Mouse (Mus musculus): Measurements from ENCODE around the gene Fry. TPM values are rescaled to one million over a fixed set of nuclear protein-coding genes. Genes with fewer than 3 reads are reported as not detected.

The Fry gene
- polyA plus RNA-seq, 1 experiment from 2014 or later, result 58.5 TPM

DNA sequence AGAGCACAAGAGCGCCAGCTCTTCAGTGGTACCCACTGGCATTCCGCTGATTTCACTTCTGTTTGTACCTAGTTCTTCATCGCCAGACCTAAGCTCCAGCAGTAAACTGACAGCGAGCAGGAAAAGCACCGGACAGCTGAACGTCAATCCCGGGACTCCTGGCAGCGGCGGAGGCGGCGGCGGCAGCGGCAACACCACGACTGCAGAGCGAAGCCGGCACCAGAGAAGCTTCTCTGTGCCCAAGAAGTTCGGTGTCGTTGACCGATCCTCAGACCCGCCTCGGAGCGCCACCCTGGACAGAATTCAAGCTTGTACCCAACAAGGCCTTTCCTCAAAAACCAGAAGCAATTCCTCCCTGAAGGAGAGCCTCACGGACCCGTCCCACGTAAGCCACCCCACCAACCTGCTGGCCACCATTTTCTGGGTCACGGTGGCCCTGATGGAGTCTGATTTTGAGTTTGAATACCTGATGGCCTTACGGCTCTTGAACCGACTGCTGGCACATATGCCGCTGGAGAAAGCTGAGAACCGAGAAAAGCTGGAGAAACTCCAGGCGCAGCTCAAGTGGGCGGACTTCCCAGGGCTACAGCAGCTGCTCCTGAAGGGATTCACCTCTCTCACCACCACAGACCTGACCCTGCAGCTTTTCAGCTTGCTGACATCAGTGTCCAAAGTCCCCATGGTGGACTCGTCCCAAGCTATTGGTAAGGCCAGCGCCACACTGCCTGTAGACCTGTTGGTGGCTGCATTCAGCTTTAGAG lies 318.4 kb downstream of the Fry start:
- Histone ChIP-seq H3K4me2 (peak overlapping the region; percentile 20), H3K36me3 (replicated peaks) (peaks cover 55% of the 10 kb centered on the region), H3K9ac (no peak overlapping the region), H3K27me3 (replicated peaks) (no peaks in the 10 kb centered on the region), H3K27ac (no peak overlapping the region), H3K4me1 (no peaks in the 10 kb centered on the region), H3K4me3 (no peak overlapping the region), H3K9me3 (no peaks in the 10 kb centered on the region)
- no peak for ATAC-seq (replicated peaks)
- WGBS, result 24% methylated on average over 34 of the region's 34 CpGs

DNA sequence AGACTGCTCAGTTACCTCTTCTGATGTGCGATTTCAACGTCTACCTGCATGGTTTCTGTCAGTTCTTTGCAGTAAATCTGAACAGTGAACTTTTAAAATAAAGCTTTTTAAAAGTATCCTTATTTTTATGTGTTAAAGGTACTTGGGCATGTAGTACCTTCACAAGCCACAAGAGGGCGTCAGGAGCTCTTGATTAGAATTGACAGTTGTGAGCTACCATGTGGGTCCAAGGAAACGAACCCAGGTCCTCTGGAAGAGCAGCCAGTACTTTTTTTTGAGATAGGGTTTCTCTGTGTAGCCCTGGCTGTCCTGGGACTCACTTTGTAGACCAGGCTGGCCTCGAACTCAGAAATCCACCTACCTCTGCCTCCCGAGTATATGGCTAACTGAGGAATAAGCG lies 323.2 kb downstream of the Fry start:
- Histone ChIP-seq H3K27me3 (replicated peaks) (no peaks in the 10 kb centered on the region), H3K36me3 (replicated peaks) (peaks cover 27% of the 10 kb centered on the region), H3K4me1 (no peaks in the 10 kb centered on the region), H3K4me2 (no peak overlapping the region), H3K27ac (no peak overlapping the region), H3K4me3 (no peak overlapping the region), H3K9ac (no peak overlapping the region), H3K9me3 (no peaks in the 10 kb centered on the region)
- ATAC-seq (replicated peaks), result no peak
- WGBS, result 38% methylated on average over 7 of the region's 7 CpGs

DNA sequence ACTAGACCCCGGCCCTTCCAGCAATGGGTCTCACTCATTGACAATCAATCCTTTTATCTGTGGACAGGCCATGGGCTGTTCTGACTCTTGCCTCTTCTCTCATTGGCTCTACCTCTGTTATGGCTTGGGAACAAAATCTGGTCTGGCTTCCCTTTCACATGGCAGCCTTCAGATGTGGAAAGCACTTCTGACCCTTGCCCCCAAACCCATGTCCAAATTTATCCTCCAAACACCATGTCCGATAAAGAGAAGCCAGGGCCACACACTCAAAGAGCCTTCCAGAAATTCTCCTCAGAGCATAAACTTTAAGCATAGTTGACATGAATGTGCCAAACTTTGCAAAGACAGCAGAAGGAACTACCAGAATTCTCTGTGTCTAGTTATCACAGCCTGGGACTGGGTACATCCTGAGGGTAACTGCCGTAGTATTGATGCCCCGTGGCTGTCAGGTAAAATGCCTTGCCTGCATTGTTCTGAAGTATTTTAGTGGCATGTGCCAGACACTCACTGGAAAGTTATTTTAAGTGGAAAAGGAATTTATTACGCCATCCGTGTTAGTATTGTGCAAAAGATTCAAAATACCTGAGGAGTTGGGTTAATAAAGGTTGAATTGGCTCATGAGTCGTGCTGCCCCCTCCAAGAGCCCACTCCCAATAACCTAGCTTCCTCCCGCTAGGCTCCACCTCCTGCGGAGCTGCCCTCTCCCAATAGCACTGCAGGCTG lies 333.0 kb downstream of the Fry start:
- H3K9ac ChIP-seq, result no peak overlapping the region
- no peak for ATAC-seq (replicated peaks)
- H3K27ac ChIP-seq, result no peak overlapping the region
- H3K4me1 ChIP-seq, result no peaks in the 10 kb centered on the region
- no peaks in the 10 kb centered on the region for H3K27me3 ChIP-seq (replicated peaks)
- whole genome bisulfite sequencing, result 81% methylated on average over 9 of the region's 9 CpGs
- H3K4me3 ChIP-seq, result no peak overlapping the region
- H3K9me3 ChIP-seq, result no peaks in the 10 kb centered on the region
- H3K4me2 ChIP-seq, result no peak overlapping the region
- H3K36me3 ChIP-seq (replicated peaks), result peaks cover 69% of the 10 kb centered on the region

DNA sequence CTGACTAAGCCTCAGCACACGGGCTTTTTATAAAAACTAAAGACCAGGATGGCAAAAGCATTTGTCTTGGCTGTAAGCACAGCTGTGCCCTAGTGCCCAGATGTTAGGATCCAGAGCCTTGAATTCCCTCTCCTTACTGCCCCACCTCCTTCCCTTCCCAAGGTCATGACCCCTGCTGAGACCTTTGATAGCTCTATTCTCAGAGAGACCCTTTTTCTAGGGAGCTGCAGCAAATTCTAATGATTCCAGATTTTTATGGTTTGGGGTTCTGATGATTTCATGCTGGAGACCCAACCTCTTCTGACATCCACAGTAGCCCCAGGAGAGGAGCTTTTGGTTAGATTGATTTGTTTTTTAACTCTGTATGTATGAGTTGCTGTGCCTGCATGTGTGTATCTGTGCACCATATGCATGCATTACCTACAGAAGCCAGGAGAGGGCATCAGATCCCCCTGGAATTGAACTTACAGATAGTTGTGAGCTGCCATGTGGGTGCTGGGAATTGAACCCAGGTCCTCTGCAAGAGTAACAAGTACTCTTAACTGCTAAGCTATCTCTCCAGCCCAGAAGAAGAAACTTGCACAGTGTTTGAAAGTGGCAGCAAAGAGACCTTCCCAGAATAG lies 333.7 kb downstream of the Fry start:
- Histone ChIP-seq H3K36me3 (replicated peaks) (peaks cover 69% of the 10 kb centered on the region), H3K4me1 (no peaks in the 10 kb centered on the region), H3K27ac (no peak overlapping the region), H3K4me2 (no peak overlapping the region), H3K9ac (no peak overlapping the region), H3K4me3 (no peak overlapping the region), H3K9me3 (no peaks in the 10 kb centered on the region), H3K27me3 (replicated peaks) (no peaks in the 10 kb centered on the region)
- 57% methylated on average over 1 of the region's 1 CpGs for WGBS
- ATAC-seq (replicated peaks), result no peak

DNA sequence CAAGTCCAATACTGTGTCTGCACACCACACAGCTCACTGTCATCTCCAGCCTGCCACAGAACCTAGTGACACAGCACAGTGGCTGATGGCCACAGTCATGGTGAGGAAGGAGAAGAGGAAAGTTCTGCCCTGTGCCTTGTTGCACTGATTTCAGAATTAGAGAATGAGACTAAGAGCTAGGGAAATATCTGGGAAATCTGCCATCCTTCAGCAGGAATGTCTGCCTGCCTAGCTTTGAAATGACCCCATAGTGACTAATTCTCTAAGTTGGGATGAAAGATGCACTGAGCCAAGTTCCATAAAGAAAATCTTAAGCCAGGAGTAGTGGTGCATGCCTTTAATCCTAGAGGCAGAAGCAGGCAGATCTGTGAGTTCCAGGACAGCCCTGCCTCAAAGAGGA lies 334.2 kb downstream of the Fry start:
- Histone ChIP-seq H3K4me3 (no peak overlapping the region), H3K27me3 (replicated peaks) (no peaks in the 10 kb centered on the region), H3K9me3 (no peaks in the 10 kb centered on the region), H3K4me2 (no peak overlapping the region), H3K9ac (no peak overlapping the region), H3K27ac (no peak overlapping the region), H3K36me3 (replicated peaks) (peaks cover 72% of the 10 kb centered on the region), H3K4me1 (no peaks in the 10 kb centered on the region)
- ATAC-seq (replicated peaks), result no peak

DNA sequence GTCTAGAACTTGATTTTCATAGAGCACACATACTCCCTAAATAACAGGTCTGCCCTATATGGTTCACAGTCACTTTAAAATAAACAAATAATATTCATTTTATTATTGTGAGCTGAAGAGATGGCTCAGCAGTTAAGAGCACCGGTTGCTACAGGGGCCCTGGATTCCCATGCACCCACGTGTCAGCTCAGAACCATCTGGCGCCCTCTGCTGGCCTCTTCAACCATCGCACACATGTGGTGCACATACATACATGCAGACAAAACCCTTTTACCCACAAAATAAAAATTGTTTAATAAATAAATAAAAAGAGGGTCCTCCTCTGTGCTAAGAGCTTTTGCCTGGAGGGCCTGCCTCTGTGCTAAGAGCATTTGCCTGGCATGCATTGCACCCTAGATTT lies 335.0 kb downstream of the Fry start:
- Histone ChIP-seq H3K9ac (no peak overlapping the region), H3K9me3 (no peaks in the 10 kb centered on the region), H3K4me1 (no peaks in the 10 kb centered on the region), H3K4me2 (no peak overlapping the region), H3K36me3 (replicated peaks) (peaks cover 66% of the 10 kb centered on the region), H3K27me3 (replicated peaks) (no peaks in the 10 kb centered on the region), H3K4me3 (no peak overlapping the region), H3K27ac (no peak overlapping the region)
- no peak for ATAC-seq (replicated peaks)
- 85% methylated on average over 4 of the region's 4 CpGs for WGBS

DNA sequence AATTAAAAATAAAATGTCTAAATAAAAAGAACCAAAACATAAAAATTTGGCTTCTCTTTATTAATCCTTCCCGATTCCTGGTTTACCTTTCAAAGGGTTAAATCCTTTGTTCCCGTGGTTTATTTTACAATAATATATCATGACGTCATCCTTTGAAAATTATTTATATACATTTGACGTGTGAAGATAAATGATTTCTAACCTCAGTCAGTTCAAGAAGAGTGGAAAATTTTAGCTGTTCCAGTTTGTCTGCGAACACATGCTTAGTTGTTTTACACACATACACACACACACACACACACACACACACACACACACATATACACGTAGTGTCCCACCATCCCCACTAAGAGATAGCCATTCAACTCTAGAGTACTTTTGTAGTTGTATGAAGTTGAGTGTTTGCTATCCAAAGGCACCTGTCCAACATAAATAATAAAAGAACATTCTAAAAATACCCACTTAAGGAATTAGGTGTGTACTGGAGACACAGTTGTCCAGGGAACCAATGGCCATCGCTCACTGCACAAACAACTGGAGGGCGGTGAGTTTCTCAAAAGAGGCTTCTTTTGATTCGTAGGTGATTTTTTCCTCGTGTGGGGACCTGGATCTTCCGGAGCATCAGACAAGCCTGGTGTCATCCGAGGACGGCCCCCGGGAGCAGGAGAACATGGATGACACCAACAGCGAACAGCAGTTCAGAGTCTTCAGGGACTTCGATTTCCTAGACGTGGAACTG lies 338.9 kb downstream of the Fry start:
- 88% methylated on average over 17 of the region's 17 CpGs for WGBS
- Histone ChIP-seq H3K4me2 (no peak overlapping the region), H3K9me3 (no peaks in the 10 kb centered on the region), H3K4me1 (no peaks in the 10 kb centered on the region), H3K9ac (no peak overlapping the region), H3K27ac (no peak overlapping the region), H3K27me3 (replicated peaks) (no peaks in the 10 kb centered on the region), H3K36me3 (replicated peaks) (peaks cover 54% of the 10 kb centered on the region), H3K4me3 (no peak overlapping the region)
- ATAC-seq (replicated peaks), result no peak

DNA sequence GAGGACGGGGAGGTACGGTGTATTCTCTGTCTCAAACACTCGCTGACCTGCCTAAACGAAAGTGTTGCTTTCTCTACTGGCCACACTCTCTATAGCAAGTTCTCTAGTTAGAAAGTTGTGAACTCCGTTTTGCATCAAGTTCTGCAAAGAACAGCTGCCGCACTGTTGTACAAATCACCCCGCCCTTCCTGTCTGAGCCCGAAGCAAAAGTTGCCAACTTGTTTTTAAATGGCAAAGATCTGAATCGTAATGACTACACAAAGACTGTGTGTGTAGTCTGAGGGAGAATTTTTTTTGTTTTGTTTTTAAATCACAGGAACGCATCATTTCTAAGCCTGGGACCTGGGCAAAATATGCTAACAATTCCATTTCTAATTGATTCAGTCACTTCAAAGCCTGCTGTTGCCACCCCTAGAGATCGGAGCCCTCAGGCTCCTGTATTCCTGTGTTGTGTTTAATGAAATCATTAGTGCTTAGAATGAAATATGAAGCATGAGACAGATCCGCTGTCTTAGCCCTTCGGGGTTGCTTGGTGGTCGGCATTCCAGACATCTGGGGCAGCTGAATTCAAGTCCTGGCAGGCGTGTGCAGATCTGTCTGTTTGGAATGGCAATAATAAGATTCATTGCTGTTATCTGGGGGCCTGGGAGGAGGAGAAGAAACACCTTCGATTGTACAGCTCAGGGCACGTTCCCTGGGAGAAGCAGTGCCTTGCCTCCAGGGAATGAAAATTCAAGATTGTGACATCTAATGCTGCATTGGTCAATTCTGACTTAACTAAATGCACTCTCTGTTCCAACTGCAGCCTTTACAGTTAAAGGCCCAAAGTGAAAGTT lies 339.7 kb downstream of the Fry start:
- Histone ChIP-seq H3K36me3 (replicated peaks) (peaks cover 46% of the 10 kb centered on the region), H3K4me2 (no peak overlapping the region), H3K27me3 (replicated peaks) (no peaks in the 10 kb centered on the region), H3K9me3 (no peaks in the 10 kb centered on the region), H3K9ac (no peak overlapping the region), H3K27ac (no peak overlapping the region), H3K4me3 (no peak overlapping the region), H3K4me1 (no peaks in the 10 kb centered on the region)
- WGBS, result 58% methylated on average over 17 of the region's 17 CpGs
- ATAC-seq (replicated peaks), result 0 out of 2 replicates have a peak, but pooled peaks have one; percentile 67

DNA sequence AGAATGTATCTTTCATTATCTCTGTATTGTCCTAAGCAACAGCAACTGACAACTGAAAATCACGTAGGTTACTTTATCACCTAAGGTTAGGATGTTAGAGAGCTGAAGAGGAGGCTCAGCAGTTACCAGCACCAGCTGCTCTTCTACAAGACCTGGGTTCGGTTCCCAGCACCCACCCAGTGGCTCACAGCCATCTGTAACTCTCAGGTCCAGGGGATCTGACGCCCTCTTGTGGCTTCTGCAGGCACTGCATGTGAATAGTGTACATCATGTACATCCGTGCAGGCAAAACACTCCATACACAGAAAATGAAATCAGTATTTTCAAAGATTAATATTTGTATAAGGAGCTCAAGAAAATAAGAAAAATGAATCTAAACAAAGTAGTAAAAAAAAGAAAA lies 341.4 kb downstream of the Fry start:
- no peak for ATAC-seq (replicated peaks)
- WGBS, result 81% methylated on average over 4 of the region's 4 CpGs

DNA sequence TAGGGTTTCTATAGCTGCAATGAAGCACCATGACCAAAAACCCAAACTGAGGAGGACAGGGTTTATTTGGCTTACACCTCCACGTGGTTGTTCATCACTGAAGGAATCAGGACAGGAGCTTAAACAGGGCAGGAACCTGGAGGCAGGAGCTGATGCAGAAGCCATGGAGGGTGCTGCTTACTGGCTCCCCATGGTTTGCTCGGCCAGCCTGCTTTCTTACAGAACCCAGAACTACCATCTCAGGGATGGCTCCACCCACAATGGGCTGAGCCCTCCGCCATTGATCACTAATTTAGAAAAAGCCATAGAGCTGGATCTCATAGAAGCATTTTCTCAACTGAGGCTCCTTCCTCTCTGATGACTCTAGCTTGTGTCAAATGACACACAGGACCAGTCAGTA lies 346.3 kb downstream of the Fry start:
- Histone ChIP-seq H3K4me2 (no peak overlapping the region), H3K9ac (no peak overlapping the region), H3K4me3 (no peak overlapping the region), H3K4me1 (no peaks in the 10 kb centered on the region), H3K27me3 (replicated peaks) (no peaks in the 10 kb centered on the region), H3K36me3 (replicated peaks) (peaks cover 18% of the 10 kb centered on the region), H3K27ac (no peak overlapping the region), H3K9me3 (no peaks in the 10 kb centered on the region)
- no peak for ATAC-seq (replicated peaks)
- 59% methylated on average over 3 of the region's 3 CpGs for WGBS

More for the DNA sequence above, 341.4 kb downstream of the Fry start:
- Histone ChIP-seq H3K9me3 (no peaks in the 10 kb centered on the region), H3K27me3 (replicated peaks) (no peaks in the 10 kb centered on the region), H3K4me1 (no peaks in the 10 kb centered on the region), H3K9ac (no peak overlapping the region), H3K4me3 (no peak overlapping the region), H3K4me2 (no peak overlapping the region), H3K27ac (no peak overlapping the region), H3K36me3 (replicated peaks) (peaks cover 29% of the 10 kb centered on the region)

DNA sequence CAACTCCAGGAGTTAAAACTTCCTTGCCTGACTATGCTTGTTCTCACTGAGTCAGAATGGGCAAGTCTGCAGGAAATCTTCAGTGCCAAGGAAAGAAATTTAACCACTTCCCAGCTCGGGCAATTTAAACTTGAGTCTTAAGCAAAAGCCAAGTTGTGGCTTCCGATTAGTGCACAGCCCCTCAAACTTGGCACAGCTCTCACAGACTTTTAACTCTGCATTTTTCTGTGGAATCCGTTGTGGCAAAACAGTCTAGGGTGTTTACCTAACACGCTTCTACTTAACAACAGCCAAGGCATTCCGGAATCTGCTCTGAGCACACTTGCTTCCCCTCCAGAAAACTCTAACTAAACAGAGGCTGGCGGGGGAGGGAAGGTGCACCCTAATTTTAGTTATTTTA lies 346.8 kb downstream of the Fry start:
- Histone ChIP-seq H3K36me3 (replicated peaks) (peaks cover 17% of the 10 kb centered on the region), H3K9ac (no peak overlapping the region), H3K4me1 (no peaks in the 10 kb centered on the region), H3K27me3 (replicated peaks) (no peaks in the 10 kb centered on the region), H3K4me3 (no peak overlapping the region), H3K4me2 (no peak overlapping the region), H3K9me3 (no peaks in the 10 kb centered on the region), H3K27ac (no peak overlapping the region)
- WGBS, result 88% methylated on average over 6 of the region's 6 CpGs
- ATAC-seq (replicated peaks), result no peak

All from midbrain, embryonic 15.5 days (tissue).